Mouse (Mus musculus) thymus, adult 2 months (tissue): ENCODE measurements around the gene Ncoa3. TPM values are rescaled to one million over a fixed set of nuclear protein-coding genes. Genes with fewer than 3 reads are reported as not detected.

Source experiments
- DNase-seq: peaks from one replicate; pipeline ENCODE4 v3.0.0; 2021
- H3K27ac ChIP-seq: fragments of 200-500 bp; 2 replicates; pipeline ENCODE4 v1.5.1; 2012; ENCODE audit warnings: low read length, control low read depth; ENCODE audit not compliant: control insufficient read depth, insufficient read depth
- H3K27me3 ChIP-seq: fragments of 200-500 bp; 2 replicates; pipeline ENCODE4 v1.6.1; 2012; ENCODE audit warnings: mild to moderate bottlenecking, low read length, moderate library complexity, mixed read lengths; ENCODE audit not compliant: control insufficient read depth, insufficient read depth
- H3K36me3 ChIP-seq: fragments of 200-500 bp; 2 replicates; pipeline ENCODE4 v1.6.1; 2012; ENCODE audit warnings: mild to moderate bottlenecking, low read length, moderate library complexity; ENCODE audit not compliant: control insufficient read depth, insufficient read depth
- H3K4me1 ChIP-seq: fragments of 200-500 bp; replicated peaks from 2 replicates; pipeline ENCODE4 v1.6.1; 2012; ENCODE audit warnings: low read length; ENCODE audit not compliant: control insufficient read depth, insufficient read depth
- H3K4me3 ChIP-seq: fragments of 200-500 bp; 2 replicates; pipeline ENCODE4 v1.5.1; 2012; ENCODE audit warnings: mild to moderate bottlenecking, low read length, control low read depth, moderate library complexity; ENCODE audit not compliant: control insufficient read depth, insufficient read depth
- CTCF ChIP-seq: fragments of 200-500 bp; IDR thresholded peaks from 2 replicates; pipeline ENCODE4 v1.5.1; 2012; ENCODE audit warnings: mild to moderate bottlenecking, control low read depth, low read length, moderate library complexity, borderline replicate concordance; ENCODE audit not compliant: control insufficient read depth, poor library complexity, insufficient read depth; ENCODE audit errors: extremely low read depth
- POLR2A ChIP-seq: fragments of 200-500 bp; IDR thresholded peaks from 2 replicates; pipeline ENCODE4 v1.6.1; 2012; ENCODE audit warnings: mild to moderate bottlenecking, low read length, control low read depth, moderate library complexity; ENCODE audit not compliant: control insufficient read depth, poor library complexity, insufficient read depth; ENCODE audit errors: extremely low read depth
- WGBS: fragments of 180-500 bp; shearing (Covaris S2); methylation state at CpG from one replicate; pipeline ENCODE4 v1.1.7; 2018; 5-methylcytosine and 5-hydroxymethylcytosine counted together
- polyA plus RNA-seq: library from polyadenylated mRNA; depleted of rRNA; stranded (reverse); fragments of >200 nt; gene quantifications from 2 replicates; pipeline ENCODE4 v1.2.3, GENCODE M21; 2012; rRNA removed

Ncoa3 gene
- polyA plus RNA-seq, 1 experiment = 70.0 TPM

- no peak for TF ChIP-seq CTCF
- no peak for TF ChIP-seq POLR2A
- DNase-seq = no peak
Observed at GRCm38 (mm10) chr2:166121681-166122355, 129.4 kb downstream of the Ncoa3 start.

GRCm38 (mm10) chr2:166122781-166123180, 130.3 kb downstream of the Ncoa3 start:
- H3K36me3 ChIP-seq = no peaks in the 10 kb centered on the region
- 95% methylated on average over 6 of the region's 6 CpGs for WGBS
- DNase-seq = no peak
- no peaks in the 10 kb centered on the region for H3K27me3 ChIP-seq
- H3K4me1 ChIP-seq = peaks cover 13% of the 10 kb centered on the region
- no peak overlapping the region for H3K27ac ChIP-seq
- TF ChIP-seq POLR2A = no peak
- TF ChIP-seq CTCF = no peak
- no peak overlapping the region for H3K4me3 ChIP-seq

More at GRCm38 (mm10) chr2:166121681-166122355, 129.4 kb downstream of the Ncoa3 start:
- no peak overlapping the region for H3K27ac ChIP-seq
- no peak overlapping the region for H3K4me3 ChIP-seq
- no peaks in the 10 kb centered on the region for H3K27me3 ChIP-seq
- no peaks in the 10 kb centered on the region for H3K36me3 ChIP-seq
- peaks cover 13% of the 10 kb centered on the region for H3K4me1 ChIP-seq
- 90% methylated on average over 14 of the region's 14 CpGs for WGBS

Other genes starting within 250 kb of the Ncoa3 start
- gene Zmynd8, start 93.6 kb upstream of the Ncoa3 start, polyA plus RNA-seq = 30.3 and 30.9 TPM in 2 replicates
- 19.3 and 24.3 TPM in 2 replicates for gene Sulf2, start 163.0 kb downstream of the Ncoa3 start, polyA plus RNA-seq